Mouse (Mus musculus) frontal cortex, postnatal 10 days (tissue): ENCODE measurements around the gene Rbms1.

Experiments used
- DNase-seq, 2 experiments: peaks; one replicate each; pipeline ENCODE4 v3.0.0; 2022; ENCODE audit warnings: low spot score in 2 of 2, mixed read lengths in 1 of 2

The Rbms1 gene

GRCm38 (mm10) chr2:60879141-60879818 is 83.7 kb downstream of the Rbms1 start:
- no peak for DNase-seq

GRCm38 (mm10) chr2:60877543-60878386 is 85.2 kb downstream of the Rbms1 start:
- no peak for DNase-seq

GRCm38 (mm10) chr2:60876891-60877290 is 86.1 kb downstream of the Rbms1 start:
- DNase-seq, result no peak

- no peak for DNase-seq
These were observed 90.7 kb downstream of the Rbms1 start for GRCm38 (mm10) chr2:60872095-60872811.

GRCm38 (mm10) chr2:60871001-60871400 is 92.0 kb downstream of the Rbms1 start:
- no peak for DNase-seq

- DNase-seq, result no peak
These were observed 92.5 kb downstream of the Rbms1 start for GRCm38 (mm10) chr2:60870450-60870849.

- no peak for DNase-seq
These were observed 93.8 kb downstream of the Rbms1 start for GRCm38 (mm10) chr2:60869001-60869743.

GRCm38 (mm10) chr2:60868060-60868662 is 94.8 kb downstream of the Rbms1 start:
- DNase-seq, result no peak

- DNase-seq, result no peak
These were observed 95.7 kb downstream of the Rbms1 start for GRCm38 (mm10) chr2:60867304-60867703.

GRCm38 (mm10) chr2:60865869-60866268 is 97.1 kb downstream of the Rbms1 start:
- no peak for DNase-seq

GRCm38 (mm10) chr2:60864977-60865376 is 98.0 kb downstream of the Rbms1 start:
- DNase-seq, result no peak

GRCm38 (mm10) chr2:60864256-60864795 is 98.7 kb downstream of the Rbms1 start:
- DNase-seq, result no peak

GRCm38 (mm10) chr2:60863827-60864226 is 99.2 kb downstream of the Rbms1 start:
- no peak for DNase-seq

GRCm38 (mm10) chr2:60862913-60863711 is 99.9 kb downstream of the Rbms1 start:
- DNase-seq, result no peak

GRCm38 (mm10) chr2:60858116-60858515 is 104.9 kb downstream of the Rbms1 start:
- no peak for DNase-seq

GRCm38 (mm10) chr2:60856097-60856496 is 106.9 kb downstream of the Rbms1 start:
- no peak for DNase-seq

GRCm38 (mm10) chr2:60855006-60855405 is 108.0 kb downstream of the Rbms1 start:
- peak in 1 of 2 experiments; percentile 19 for DNase-seq

- no peak for DNase-seq
These were observed 111.1 kb downstream of the Rbms1 start for GRCm38 (mm10) chr2:60851898-60852297.

GRCm38 (mm10) chr2:60851057-60851718 is 111.8 kb downstream of the Rbms1 start:
- DNase-seq, result no peak

- DNase-seq, result no peak
These were observed 114.5 kb downstream of the Rbms1 start for GRCm38 (mm10) chr2:60848478-60848877.
